Mouse (Mus musculus) R1 (cell line): ENCODE measurements at regions not wholly inside any gene's neighbourhood (a gene's known extent, or its start where the extent isn't known, plus 50 kb on each side); places are given as distances from the start of the nearest gene placed in this dataset.

Source experiments
- DNase-seq: peaks from one replicate; pipeline ENCODE4 v3.0.0-alpha.2; 2018; ENCODE audit warnings: low read depth, low spot score

DNA sequence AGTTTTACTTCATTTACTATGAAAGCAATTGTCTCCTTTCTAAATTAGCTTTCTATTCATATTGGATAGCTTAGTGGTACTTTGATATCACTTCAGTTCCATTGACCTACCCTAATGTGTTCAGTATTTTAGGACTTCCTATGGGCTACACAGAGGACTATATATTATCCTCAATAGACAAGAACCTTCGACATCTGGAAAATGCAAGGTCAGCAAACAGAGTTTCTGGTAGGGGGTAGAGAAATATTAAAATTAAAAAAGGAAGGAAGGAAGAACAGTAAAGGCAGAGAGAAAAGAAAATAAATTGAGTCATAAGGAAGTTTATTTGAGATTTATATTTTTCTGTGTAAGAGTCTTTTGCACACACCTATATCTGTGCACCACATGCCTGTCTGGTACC lies 107.4 kb upstream of the Insig1 start:
- no peak for DNase-seq

DNA sequence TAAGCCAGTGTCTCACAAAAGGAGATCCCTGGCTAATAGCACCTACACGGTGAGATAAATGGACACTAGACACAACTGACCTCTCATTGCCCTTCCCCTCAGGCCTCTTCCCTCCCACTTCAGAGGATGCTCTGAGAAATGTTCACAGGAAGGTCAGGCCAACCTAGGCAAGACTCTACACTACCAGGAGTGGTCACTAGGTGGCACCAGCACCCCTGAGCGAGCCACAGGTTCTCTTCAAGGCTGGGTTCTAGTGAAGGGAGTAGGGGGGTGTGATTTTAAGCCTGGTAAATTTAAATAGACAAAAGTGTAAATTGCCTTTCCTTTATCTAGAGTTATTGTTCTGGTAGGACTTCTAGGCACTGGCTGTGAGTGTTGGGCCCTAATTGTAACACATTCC lies 76.0 kb upstream of the Insig1 start:
- DNase-seq, result peak; percentile 59

DNA sequence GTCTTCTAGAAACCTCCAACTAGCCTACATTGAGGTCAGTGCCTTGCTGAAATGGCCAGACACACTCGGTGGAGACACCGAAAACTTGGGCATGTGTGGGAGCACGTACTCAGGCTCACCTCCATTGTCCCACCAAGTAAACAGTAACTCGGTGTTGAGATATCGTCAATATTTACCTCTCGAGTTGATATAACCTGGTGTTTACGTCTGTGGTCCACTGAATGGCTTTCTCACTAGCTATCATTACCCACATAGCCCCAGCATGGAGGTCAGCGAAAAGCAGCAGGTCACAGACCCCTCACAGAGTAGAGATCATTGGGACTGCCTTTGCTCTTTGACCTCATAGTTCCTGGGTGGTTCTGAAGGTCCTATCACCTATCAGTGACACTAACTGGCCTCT lies 73.4 kb upstream of the Insig1 start:
- no peak for DNase-seq

DNA sequence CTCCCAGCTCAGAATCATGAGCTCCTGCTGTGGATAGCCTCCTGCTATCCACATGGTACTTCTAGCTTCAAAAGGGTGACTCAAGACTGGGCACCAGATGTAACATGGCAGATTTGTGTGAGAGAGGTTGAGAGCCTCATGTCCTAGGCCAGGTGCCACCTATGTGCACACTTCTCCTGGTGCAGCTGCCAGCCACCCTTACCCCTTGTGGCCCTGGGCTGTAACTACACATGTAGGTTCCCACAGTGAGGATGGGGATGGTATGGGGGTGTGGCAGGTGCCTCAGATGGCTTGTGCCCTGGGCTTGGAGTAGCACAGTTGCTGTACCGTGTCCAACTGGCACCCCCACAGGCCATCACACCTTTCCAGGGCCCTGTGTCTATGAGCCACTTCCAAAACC lies 68.2 kb upstream of the Insig1 start:
- DNase-seq, result no peak

DNA sequence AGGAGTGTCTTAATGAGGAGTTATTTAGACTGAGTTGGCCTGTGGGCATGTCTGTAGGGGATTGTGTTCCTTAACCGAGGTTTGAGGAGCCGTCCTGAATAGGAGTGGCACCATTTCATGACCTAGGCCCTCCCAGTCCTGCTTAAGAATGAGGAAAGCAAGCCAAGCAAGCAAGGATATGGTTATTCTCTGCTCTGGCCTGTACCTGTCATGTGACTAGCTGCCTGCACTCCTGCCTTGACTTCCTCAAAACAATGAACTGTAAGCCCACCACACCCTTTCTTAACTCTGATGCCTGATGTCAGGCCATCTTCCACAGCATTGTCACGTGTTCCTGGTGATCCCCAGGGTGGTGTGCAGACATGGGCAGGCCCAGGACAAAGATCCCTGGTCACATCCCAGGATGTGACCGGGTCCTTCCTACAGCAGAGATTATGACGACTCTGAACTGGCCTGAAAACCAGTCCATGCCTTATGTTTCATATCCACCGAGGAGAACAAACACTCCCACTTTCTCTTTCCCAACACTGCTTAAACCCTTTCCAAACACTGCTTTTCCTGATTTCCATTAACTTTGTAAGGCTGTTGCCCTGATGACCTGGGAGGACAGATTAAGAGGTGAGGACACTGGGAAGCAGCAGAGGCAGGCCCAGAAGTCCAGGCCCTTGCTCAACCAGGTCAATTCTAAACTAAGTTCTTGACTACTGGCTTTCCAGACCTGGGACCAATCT lies 67.2 kb upstream of the Insig1 start:
- no peak for DNase-seq

DNA sequence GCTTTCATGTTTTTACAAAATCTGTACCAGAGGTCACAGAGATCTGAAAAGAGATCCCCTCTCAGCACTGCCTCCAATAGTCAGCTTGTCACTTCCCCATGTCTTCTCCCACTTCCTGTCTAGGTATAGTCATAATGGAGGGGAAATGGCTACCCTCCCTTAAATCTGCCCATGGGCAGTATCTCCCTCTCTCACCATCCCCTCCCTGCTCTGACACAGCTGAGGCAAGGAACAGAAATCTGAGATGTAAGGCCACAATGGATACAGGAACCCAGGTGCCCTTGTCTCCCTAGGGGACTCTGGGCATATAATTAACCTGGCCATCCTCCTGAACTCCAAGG lies 66.7 kb upstream of the Insig1 start:
- DNase-seq, result no peak

DNA sequence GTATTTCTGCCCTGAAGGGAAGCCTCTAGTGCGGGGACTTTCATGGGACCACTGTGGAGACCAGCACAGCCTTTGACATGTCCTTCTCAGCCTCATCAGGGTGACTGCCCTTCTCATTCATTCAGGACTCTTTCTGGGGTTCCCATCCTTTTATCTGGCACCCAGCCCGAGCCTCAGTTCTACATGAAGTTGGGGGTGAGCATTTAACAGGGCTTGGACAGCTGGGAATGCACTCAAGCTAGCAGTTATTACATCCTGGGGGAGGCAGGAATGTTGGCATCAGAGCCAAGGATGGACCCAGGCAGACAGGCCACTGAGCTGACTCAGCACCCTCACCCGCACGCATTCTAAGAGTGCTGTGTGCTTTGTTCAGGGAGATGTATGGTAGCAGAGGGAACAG lies 61.8 kb upstream of the Insig1 start:
- no peak for DNase-seq

DNA sequence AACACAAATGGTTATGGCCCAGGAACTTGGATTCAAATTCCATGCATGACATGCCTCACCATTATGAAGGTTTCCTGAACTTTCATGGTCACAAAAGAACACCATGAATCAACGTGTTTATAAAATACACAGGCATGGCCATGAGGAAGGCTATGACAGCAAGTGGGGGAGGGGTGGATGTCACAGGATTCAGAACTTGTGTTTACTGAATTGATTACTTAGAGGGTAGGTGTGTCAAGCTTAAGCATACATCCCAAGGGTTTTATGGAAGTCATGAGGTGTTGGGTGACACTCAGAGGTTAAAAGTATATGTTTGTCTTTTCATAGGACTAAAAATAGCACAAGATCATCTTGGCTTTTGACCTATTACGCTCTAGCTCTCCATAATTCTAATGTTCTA lies 61.3 kb upstream of the Insig1 start:
- DNase-seq, result no peak

DNA sequence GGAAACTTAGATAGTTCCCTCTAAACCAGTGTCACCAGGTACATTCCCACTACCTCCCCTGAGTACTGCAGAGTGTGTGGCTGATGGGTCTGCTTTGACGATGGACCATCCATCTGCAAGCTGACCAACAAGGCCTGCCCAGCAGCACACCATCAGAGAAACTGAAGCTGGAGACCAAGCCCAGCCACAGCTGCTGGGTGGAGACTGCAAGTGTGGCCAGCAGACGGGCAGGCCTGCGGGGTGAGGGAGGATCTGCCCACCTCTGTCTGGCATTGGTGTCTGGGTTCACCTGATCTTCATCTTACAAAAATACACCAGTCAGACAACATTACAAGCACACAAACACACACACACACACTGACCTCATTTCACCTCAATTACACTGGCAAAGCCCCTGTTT lies 60.6 kb upstream of the Insig1 start:
- no peak for DNase-seq

DNA sequence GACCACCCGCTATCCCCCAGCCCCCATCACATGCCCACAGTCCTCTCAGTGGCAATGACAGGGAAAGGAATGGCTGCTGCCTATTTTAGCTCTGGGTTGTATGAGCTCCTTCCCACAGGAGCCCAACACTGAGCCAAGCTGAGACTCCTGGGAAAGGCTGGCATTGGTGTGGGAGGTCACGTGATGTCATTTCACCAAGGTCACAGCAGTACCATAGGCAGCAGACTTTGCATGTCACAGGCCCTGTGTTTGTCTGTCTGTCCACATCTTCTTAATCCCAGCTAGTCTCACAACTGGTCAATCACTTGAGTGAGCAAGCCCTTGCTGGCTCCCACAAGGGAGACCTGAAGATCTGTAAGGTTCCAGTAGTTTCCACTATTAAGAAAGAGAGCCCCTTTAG lies 58.7 kb upstream of the Insig1 start:
- no peak for DNase-seq

DNA sequence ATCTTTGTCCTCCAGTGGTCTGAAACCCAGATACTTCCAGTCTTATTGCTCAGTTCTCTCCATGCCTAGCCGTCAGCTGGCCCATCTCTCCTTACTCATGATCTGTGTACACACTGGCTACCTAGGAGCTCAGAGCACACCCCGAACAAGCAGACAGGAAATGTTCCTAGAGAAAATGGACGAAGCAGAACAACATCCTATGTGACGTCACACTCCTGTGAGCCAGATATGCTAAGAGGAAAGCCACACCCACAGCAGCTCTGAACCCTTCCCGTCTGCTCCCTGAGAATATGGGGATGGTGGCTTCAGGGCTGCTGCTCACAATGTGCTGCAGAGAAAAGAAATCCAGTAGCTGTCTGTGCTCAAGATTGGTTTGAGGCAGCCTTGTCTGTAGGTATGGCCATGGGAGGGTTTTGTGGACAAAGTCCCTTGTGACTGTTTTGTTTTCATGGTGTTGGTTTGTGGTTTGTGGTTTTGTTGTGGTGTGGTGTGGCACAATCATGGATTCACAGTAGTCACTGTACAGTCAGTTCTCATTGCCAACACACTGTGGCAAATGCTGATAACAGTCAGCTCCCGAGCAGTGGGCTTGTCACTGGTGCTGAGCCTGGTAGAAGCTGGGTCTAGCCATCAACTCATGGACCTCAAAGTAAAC lies 57.4 kb upstream of the Insig1 start:
- no peak for DNase-seq

DNA sequence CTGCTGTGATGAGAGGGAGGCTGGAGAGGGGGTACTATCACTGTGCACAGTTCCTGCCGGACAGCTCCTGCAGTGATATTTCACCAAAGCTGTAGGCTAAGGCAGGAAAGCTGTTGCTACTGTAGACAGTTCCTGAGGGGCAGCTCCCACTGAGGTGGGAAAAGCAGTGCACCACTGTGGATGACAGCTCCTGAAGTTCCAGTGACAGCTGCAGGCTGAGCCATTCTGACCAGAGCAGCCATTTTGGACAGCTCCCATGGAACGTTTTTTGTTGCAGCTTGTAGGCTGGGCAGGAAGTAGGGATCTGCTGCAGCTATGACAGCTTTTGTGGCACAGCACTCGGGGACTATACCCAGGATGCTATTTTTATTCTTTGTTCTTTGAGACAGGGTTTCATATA lies 51.3 kb upstream of the Insig1 start:
- DNase-seq, result no peak
